Mouse (Mus musculus) liver, embryonic 11.5 days (tissue): ENCODE data around the gene Rae1. TPM values are rescaled to one million over a fixed set of nuclear protein-coding genes. Genes with fewer than 3 reads are reported as not detected.

Experiments used
- ATAC-seq: fragments of 200-750 bp; cut with Nextera tagmentation; replicated peaks from 2 replicates; pipeline ENCODE4 v1.8.0; 2017; ENCODE audit warnings: moderate number of reproducible peaks, mild to moderate bottlenecking, moderate TSS enrichment, moderate library complexity; ENCODE audit not compliant: low FRiP score
- DNase-seq: peaks from one replicate; pipeline ENCODE4 v3.0.0-alpha.2; 2017; ENCODE audit warnings: low spot score
- H3K27ac ChIP-seq: fragments of 300-500 bp; sonication (generic); 2 replicates; pipeline ENCODE4 v1.5.1; 2014; ENCODE audit warnings: mild to moderate bottlenecking, low read depth, low read length, control low read depth
- H3K27me3 ChIP-seq: fragments of 300-500 bp; sonication (generic); replicated peaks from 2 replicates; pipeline ENCODE4 v1.6.1; 2014; ENCODE audit warnings: low read length, mixed read lengths; ENCODE audit not compliant: control insufficient read depth, insufficient read depth
- H3K36me3 ChIP-seq: fragments of 300-500 bp; sonication (generic); 2 replicates; pipeline ENCODE4 v1.6.1; 2014; ENCODE audit warnings: mild to moderate bottlenecking, low read length, moderate library complexity, mixed read lengths; ENCODE audit not compliant: control insufficient read depth, insufficient read depth
- H3K4me1 ChIP-seq: fragments of 300-500 bp; sonication (generic); replicated peaks from 2 replicates; pipeline ENCODE4 v1.6.1; 2014; ENCODE audit warnings: low read length, mixed read lengths; ENCODE audit not compliant: control insufficient read depth, insufficient read depth
- H3K4me2 ChIP-seq: fragments of 300-500 bp; sonication (generic); 2 replicates; pipeline ENCODE4 v1.6.1; 2014; ENCODE audit warnings: mild to moderate bottlenecking, control low read depth, moderate library complexity
- H3K4me3 ChIP-seq: fragments of 300-500 bp; sonication (generic); 2 replicates; pipeline ENCODE4 v1.5.1; 2014; ENCODE audit warnings: low read depth, low read length, control low read depth
- H3K9ac ChIP-seq: fragments of 300-500 bp; sonication (generic); 2 replicates; pipeline ENCODE4 v1.6.1; 2014; ENCODE audit warnings: low read depth, low read length, control low read depth
- H3K9me3 ChIP-seq: fragments of 300-500 bp; sonication (generic); 2 replicates; pipeline ENCODE4 v1.6.1; 2016; ENCODE audit warnings: low read length, inconsistent platforms, mixed read lengths; ENCODE audit not compliant: control insufficient read depth
- WGBS: fragments of 180-500 bp; shearing (Covaris S2); extraction: QIAGEN DNeasy Blood & Tissue Kit; methylation state at CpG from one replicate; pipeline ENCODE4 v1.1.7; 2014; 5-methylcytosine and 5-hydroxymethylcytosine counted together
- polyA plus RNA-seq: library from polyadenylated mRNA; unstranded; fragments of >200 nt; fragmentation: Nextera tagmentation; extraction: Ambion mirVana; gene quantifications from 2 replicates; pipeline ENCODE4 v1.2.1, GENCODE M21; 2014

The Rae1 gene
- polyA plus RNA-seq, 1 experiment from 2014 or later = 172 TPM

GRCm38 (mm10) chr2:172965249-172965648 lies 34.7 kb upstream of the Rae1 start:
- Histone ChIP-seq H3K4me3 (no peak overlapping the region), H3K9me3 (peaks cover 2% of the 10 kb centered on the region; the same call in 1 of the 2 replicates), H3K4me2 (no peak overlapping the region), H3K27ac (no peak overlapping the region), H3K27me3 (0 out of 2 replicates have a peak, but pooled peaks cover 6% of the 10 kb centered on the region), H3K36me3 (no peaks in the 10 kb centered on the region), H3K9ac (no peak overlapping the region), H3K4me1 (no peaks in the 10 kb centered on the region)
- ATAC-seq (no peak), DNase-seq (no peak)
- 52% methylated on average over 11 of the region's 11 CpGs for WGBS

- DNase-seq (no peak), ATAC-seq (no peak)
- Histone ChIP-seq H3K9ac (no peak overlapping the region), H3K36me3 (no peaks in the 10 kb centered on the region), H3K27ac (no peak overlapping the region), H3K4me1 (no peaks in the 10 kb centered on the region), H3K4me3 (no peak overlapping the region), H3K27me3 (0 out of 2 replicates have a peak, but pooled peaks cover 10% of the 10 kb centered on the region), H3K9me3 (no peaks in the 10 kb centered on the region), H3K4me2 (no peak overlapping the region)
- 68% methylated on average over 5 of the region's 5 CpGs for WGBS
Measured at GRCm38 (mm10) chr2:172966480-172966879, 33.4 kb upstream of the Rae1 start.

GRCm38 (mm10) chr2:172971865-172972264 lies 28.1 kb upstream of the Rae1 start:
- H3K9me3 ChIP-seq = no peaks in the 10 kb centered on the region
- WGBS = 85% methylated on average over 2 of the region's 2 CpGs
- ATAC-seq = no peak

GRCm38 (mm10) chr2:172973806-172974565 lies 25.9 kb upstream of the Rae1 start:
- ATAC-seq = no peak
- Histone ChIP-seq H3K27ac (no peak overlapping the region), H3K4me1 (peaks cover 6% of the 10 kb centered on the region; the same call in 1 of the 2 replicates), H3K9ac (no peak overlapping the region), H3K27me3 (0 out of 2 replicates have a peak, but pooled peaks cover 5% of the 10 kb centered on the region), H3K9me3 (no peaks in the 10 kb centered on the region), H3K4me2 (no peak overlapping the region), H3K36me3 (no peaks in the 10 kb centered on the region), H3K4me3 (no peak overlapping the region)
- WGBS = 23% methylated on average over 7 of the region's 7 CpGs
- no peak for DNase-seq

More at GRCm38 (mm10) chr2:172971865-172972264, 28.1 kb upstream of the Rae1 start:
- no peak overlapping the region for H3K27ac ChIP-seq
- no peak for DNase-seq
- 0 out of 2 replicates have a peak, but pooled peaks cover 5% of the 10 kb centered on the region for H3K27me3 ChIP-seq
- H3K4me2 ChIP-seq = no peak overlapping the region
- no peaks in the 10 kb centered on the region for H3K36me3 ChIP-seq
- peaks cover 4% of the 10 kb centered on the region; the same call in 1 of the 2 replicates for H3K4me1 ChIP-seq
- H3K9ac ChIP-seq = no peak overlapping the region
- no peak overlapping the region for H3K4me3 ChIP-seq

- Histone ChIP-seq H3K4me3 (no peak overlapping the region), H3K27ac (no peak overlapping the region), H3K4me1 (peaks cover 6% of the 10 kb centered on the region; the same call in 1 of the 2 replicates), H3K4me2 (no peak overlapping the region), H3K9me3 (no peaks in the 10 kb centered on the region), H3K36me3 (no peaks in the 10 kb centered on the region), H3K9ac (no peak overlapping the region), H3K27me3 (0 out of 2 replicates have a peak, but pooled peaks cover 5% of the 10 kb centered on the region)
- WGBS = 39% methylated on average over 7 of the region's 7 CpGs
- no peak for ATAC-seq
- no peak for DNase-seq
Measured at GRCm38 (mm10) chr2:172974701-172975100, 25.2 kb upstream of the Rae1 start.

- H3K27me3 ChIP-seq = 0 out of 2 replicates have a peak, but pooled peaks cover 5% of the 10 kb centered on the region
- H3K36me3 ChIP-seq = no peaks in the 10 kb centered on the region
Measured at GRCm38 (mm10) chr2:172975159-172975558, 24.8 kb upstream of the Rae1 start.

GRCm38 (mm10) chr2:172976661-172977238 lies 23.2 kb upstream of the Rae1 start:
- Histone ChIP-seq H3K4me2 (peak overlapping the region; percentile 28), H3K27me3 (no peaks in the 10 kb centered on the region), H3K9ac (no peak overlapping the region), H3K36me3 (no peaks in the 10 kb centered on the region), H3K27ac (no peak overlapping the region), H3K4me3 (no peak overlapping the region), H3K9me3 (no peaks in the 10 kb centered on the region), H3K4me1 (peaks cover 6% of the 10 kb centered on the region; the same call in 1 of the 2 replicates)
- DNase-seq = no peak
- WGBS = 18% methylated on average over 7 of the region's 7 CpGs
- 0 out of 2 replicates have a peak, but pooled peaks have one; percentile 22 for ATAC-seq

More at GRCm38 (mm10) chr2:172975159-172975558, 24.8 kb upstream of the Rae1 start:
- H3K27ac ChIP-seq = no peak overlapping the region
- H3K9me3 ChIP-seq = no peaks in the 10 kb centered on the region
- peaks cover 6% of the 10 kb centered on the region; the same call in 1 of the 2 replicates for H3K4me1 ChIP-seq
- no peak overlapping the region for H3K4me3 ChIP-seq
- 75% methylated on average over 6 of the region's 6 CpGs for WGBS
- no peak for ATAC-seq
- no peak overlapping the region for H3K4me2 ChIP-seq
- DNase-seq = no peak
- H3K9ac ChIP-seq = no peak overlapping the region

GRCm38 (mm10) chr2:172977409-172978130 lies 22.3 kb upstream of the Rae1 start, which contains the start of gene Spo11:
TSS of gene Spo11 (plus strand) at chr2:172977700.
- no peak within 1 kb of the TSS for H3K27ac ChIP-seq
- WGBS = 18% methylated on average over 14 of the region's 14 CpGs
- H3K4me2 ChIP-seq = peak within 1 kb of the TSS; percentile 28
- no peak for DNase-seq
- no peaks in the 10 kb centered on the region for H3K9me3 ChIP-seq
- no peaks in the 10 kb centered on the region for H3K36me3 ChIP-seq
- H3K27me3 ChIP-seq = no peaks in the 10 kb centered on the region
- no peak within 1 kb of the TSS for H3K9ac ChIP-seq
- H3K4me1 ChIP-seq = peaks cover 6% of the 10 kb centered on the region; the same call in 1 of the 2 replicates
- peak within 1 kb of the TSS; percentile 16; the same call in 1 of the 2 replicates for H3K4me3 ChIP-seq
- no peak for ATAC-seq
